Mouse (Mus musculus) hindbrain, embryonic 11.5 days (tissue): ENCODE measurements around the gene Plcg1. TPM values are rescaled to one million over a fixed set of nuclear protein-coding genes. Genes with fewer than 3 reads are reported as not detected.

Source experiments
- ATAC-seq: fragments of 200-750 bp; cut with Nextera tagmentation; 2 replicates; pipeline ENCODE4 v1.8.0; 2017; ENCODE audit warnings: mild to moderate bottlenecking, moderate TSS enrichment, moderate library complexity; ENCODE audit not compliant: low FRiP score
- DNase-seq: peaks from one replicate; pipeline ENCODE4 v3.0.0-alpha.2; 2015; ENCODE audit warnings: low spot score
- H3K27ac ChIP-seq: fragments of 300-500 bp; sonication (generic); 2 replicates; pipeline ENCODE4 v1.5.1; 2014; ENCODE audit warnings: mild to moderate bottlenecking, low read depth, low read length
- H3K27me3 ChIP-seq: fragments of 300-500 bp; sonication (generic); 2 replicates; pipeline ENCODE4 v1.6.1; 2014; ENCODE audit warnings: mild to moderate bottlenecking, low read length, moderate library complexity, mixed read lengths; ENCODE audit not compliant: control insufficient read depth, insufficient read depth
- H3K36me3 ChIP-seq: fragments of 300-500 bp; sonication (generic); 2 replicates; pipeline ENCODE4 v1.6.1; 2014; ENCODE audit warnings: mild to moderate bottlenecking, low read length, moderate library complexity, mixed read lengths; ENCODE audit not compliant: control insufficient read depth, insufficient read depth
- H3K4me1 ChIP-seq: fragments of 300-500 bp; sonication (generic); replicated peaks from 2 replicates; pipeline ENCODE4 v1.6.1; 2014; ENCODE audit warnings: low read length, mixed read lengths; ENCODE audit not compliant: control insufficient read depth, insufficient read depth
- H3K4me2 ChIP-seq: fragments of 300-500 bp; sonication (generic); replicated peaks from 2 replicates; pipeline ENCODE4 v1.6.1; 2014; ENCODE audit warnings: mild to moderate bottlenecking, low read depth, low read length
- H3K4me3 ChIP-seq: fragments of 300-500 bp; sonication (generic); 2 replicates; pipeline ENCODE4 v1.5.1; 2014; ENCODE audit warnings: low read depth, low read length
- H3K9ac ChIP-seq: fragments of 300-500 bp; sonication (generic); 2 replicates; pipeline ENCODE4 v1.6.1; 2014; ENCODE audit warnings: low read depth, low read length
- H3K9me3 ChIP-seq: fragments of 300-500 bp; sonication (generic); 2 replicates; pipeline ENCODE4 v1.6.1; 2016; ENCODE audit warnings: low read length; ENCODE audit not compliant: control insufficient read depth
- WGBS: fragments of 180-500 bp; shearing (Covaris S2); extraction: QIAGEN DNeasy Blood & Tissue Kit; methylation state at CpG from one replicate; pipeline ENCODE4 v1.1.7; 2014; 5-methylcytosine and 5-hydroxymethylcytosine counted together
- polyA plus RNA-seq: library from polyadenylated mRNA; unstranded; fragments of >200 nt; fragmentation: Nextera tagmentation; extraction: Ambion mirVana; gene quantifications from 2 replicates; pipeline ENCODE4 v1.2.1, GENCODE M21; 2014

The Plcg1 gene
- polyA plus RNA-seq, 1 experiment from 2014 or later, result 67.8 TPM

DNA sequence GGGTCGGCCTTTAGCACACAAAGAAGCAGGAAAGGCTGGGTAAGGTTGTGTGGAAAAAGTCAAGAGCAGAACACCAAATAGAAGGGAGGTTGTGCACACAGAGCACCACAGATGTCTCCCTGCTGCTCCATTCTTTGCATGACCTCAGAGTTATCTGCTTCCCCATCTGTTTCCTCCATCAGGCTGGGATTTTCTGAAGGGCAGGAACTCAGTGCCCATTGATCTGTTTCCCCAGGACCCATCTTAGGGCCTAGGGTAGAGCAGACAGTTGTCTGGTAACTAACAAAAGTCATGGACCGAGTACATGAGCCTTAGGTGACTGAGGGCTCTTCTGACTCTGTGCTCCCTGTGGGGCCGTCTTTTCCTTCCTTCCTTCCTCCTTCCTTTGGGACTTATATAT, 10.5 kb downstream of the Plcg1 start:
- Histone ChIP-seq H3K36me3 (no peaks in the 10 kb centered on the region), H3K4me2 (no peak overlapping the region), H3K4me3 (no peak overlapping the region), H3K27me3 (no peaks in the 10 kb centered on the region), H3K9me3 (no peaks in the 10 kb centered on the region), H3K27ac (no peak overlapping the region), H3K4me1 (0 out of 2 replicates have a peak, but pooled peaks cover 2% of the 10 kb centered on the region), H3K9ac (no peak overlapping the region)
- WGBS, result 83% methylated on average over 3 of the region's 3 CpGs
- ATAC-seq, result no peak
- no peak for DNase-seq

- H3K4me2 ChIP-seq, result no peak overlapping the region
- no peaks in the 10 kb centered on the region for H3K9me3 ChIP-seq
- 80% methylated on average over 1 of the region's 1 CpGs for WGBS
- ATAC-seq, result no peak
- H3K4me3 ChIP-seq, result no peak overlapping the region
- no peak for DNase-seq
- peak overlapping the region; percentile 33; the same call in 1 of the 2 replicates for H3K27ac ChIP-seq
- no peak overlapping the region for H3K9ac ChIP-seq
- H3K4me1 ChIP-seq, result 0 out of 2 replicates have a peak, but pooled peaks cover 2% of the 10 kb centered on the region
- no peaks in the 10 kb centered on the region for H3K36me3 ChIP-seq
- H3K27me3 ChIP-seq, result no peaks in the 10 kb centered on the region
Measured at GRCm38 (mm10) chr2:160742161-160742609, 11.1 kb downstream of the Plcg1 start.

DNA sequence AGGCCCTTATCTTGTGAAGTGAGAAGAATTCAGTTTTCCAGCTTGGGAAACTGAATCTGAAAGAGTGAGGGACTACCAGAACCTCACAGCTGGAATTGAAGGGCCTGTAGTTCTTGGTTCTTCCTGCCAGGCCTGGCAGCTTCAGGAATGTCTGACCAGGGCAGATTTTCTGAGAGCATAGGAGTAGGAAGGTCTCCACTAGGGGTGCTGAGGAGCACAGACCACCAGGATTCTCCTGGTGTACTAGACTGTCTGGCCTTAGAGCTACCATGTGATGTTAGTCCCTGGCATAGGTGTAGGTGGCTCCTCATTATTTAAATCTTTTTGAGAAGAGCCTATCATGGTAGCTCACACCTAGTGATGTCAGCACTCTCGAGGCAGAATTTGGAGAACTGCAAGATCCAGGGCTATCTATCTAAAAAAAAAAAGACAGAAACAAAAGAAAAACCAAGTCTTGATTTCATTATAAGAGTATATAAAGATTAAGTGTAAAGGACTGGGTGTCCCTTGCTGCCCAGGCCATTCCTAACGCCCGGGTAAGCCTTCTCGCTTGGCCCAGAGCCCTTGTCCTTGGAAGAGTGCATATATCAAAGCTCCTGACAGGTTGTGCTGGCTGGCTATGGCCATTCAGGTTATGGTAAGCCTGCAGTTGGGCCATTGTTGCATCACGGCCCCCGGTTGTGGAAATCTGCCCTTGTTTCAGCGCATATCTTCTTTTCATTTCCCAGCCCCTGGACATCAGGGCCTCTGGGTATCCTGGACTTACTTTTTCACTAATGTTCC, 13.1 kb downstream of the Plcg1 start:
- ATAC-seq (no peak), DNase-seq (peak; percentile 49)
- H3K27me3 ChIP-seq, result no peaks in the 10 kb centered on the region
- H3K4me2 ChIP-seq, result no peak overlapping the region
- H3K27ac ChIP-seq, result no peak overlapping the region
- no peak overlapping the region for H3K9ac ChIP-seq
- peaks cover 6% of the 10 kb centered on the region; the same call in 1 of the 2 replicates for H3K36me3 ChIP-seq
- H3K9me3 ChIP-seq, result no peaks in the 10 kb centered on the region
- 89% methylated on average over 7 of the region's 7 CpGs for whole genome bisulfite sequencing
- H3K4me1 ChIP-seq, result 0 out of 2 replicates have a peak, but pooled peaks cover 2% of the 10 kb centered on the region
- no peak overlapping the region for H3K4me3 ChIP-seq

- H3K4me3 ChIP-seq, result no peak overlapping the region
- no peaks in the 10 kb centered on the region for H3K9me3 ChIP-seq
- ATAC-seq (no peak), DNase-seq (no peak)
- no peaks in the 10 kb centered on the region for H3K27me3 ChIP-seq
- H3K9ac ChIP-seq, result no peak overlapping the region
- no peak overlapping the region for H3K4me2 ChIP-seq
- WGBS, result 88% methylated on average over 5 of the region's 5 CpGs
- 0 out of 2 replicates have a peak, but pooled peaks cover 2% of the 10 kb centered on the region for H3K4me1 ChIP-seq
- H3K27ac ChIP-seq, result no peak overlapping the region
- H3K36me3 ChIP-seq, result peaks cover 6% of the 10 kb centered on the region; the same call in 1 of the 2 replicates
Measured at GRCm38 (mm10) chr2:160744823-160745210, 13.7 kb downstream of the Plcg1 start.

DNA sequence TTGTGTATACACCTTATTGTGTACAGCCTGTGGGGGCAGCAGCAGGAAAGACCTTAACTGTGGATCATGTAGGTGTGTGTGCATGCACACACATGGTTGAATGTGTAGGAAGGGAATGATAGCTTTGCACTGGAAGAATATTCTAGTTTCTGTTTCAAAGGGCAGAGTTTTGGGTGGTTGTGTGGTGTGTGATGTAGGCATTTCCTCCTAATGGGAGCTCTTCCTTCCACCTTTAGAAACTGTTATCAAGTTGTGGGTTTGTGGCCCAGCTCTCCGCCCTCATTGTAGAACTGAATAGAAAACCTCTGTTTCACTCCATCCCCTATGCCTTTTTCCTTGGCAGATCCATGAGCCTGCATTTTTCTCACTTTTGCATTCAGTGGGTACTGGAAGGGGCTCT, 14.4 kb downstream of the Plcg1 start:
- Histone ChIP-seq H3K36me3 (peaks cover 6% of the 10 kb centered on the region; the same call in 1 of the 2 replicates), H3K27ac (no peak overlapping the region), H3K4me2 (no peak overlapping the region), H3K4me1 (no peaks in the 10 kb centered on the region), H3K4me3 (no peak overlapping the region), H3K9ac (no peak overlapping the region), H3K27me3 (no peaks in the 10 kb centered on the region), H3K9me3 (no peaks in the 10 kb centered on the region)
- ATAC-seq (no peak), DNase-seq (no peak)
- WGBS, result 96% methylated on average over 1 of the region's 1 CpGs

DNA sequence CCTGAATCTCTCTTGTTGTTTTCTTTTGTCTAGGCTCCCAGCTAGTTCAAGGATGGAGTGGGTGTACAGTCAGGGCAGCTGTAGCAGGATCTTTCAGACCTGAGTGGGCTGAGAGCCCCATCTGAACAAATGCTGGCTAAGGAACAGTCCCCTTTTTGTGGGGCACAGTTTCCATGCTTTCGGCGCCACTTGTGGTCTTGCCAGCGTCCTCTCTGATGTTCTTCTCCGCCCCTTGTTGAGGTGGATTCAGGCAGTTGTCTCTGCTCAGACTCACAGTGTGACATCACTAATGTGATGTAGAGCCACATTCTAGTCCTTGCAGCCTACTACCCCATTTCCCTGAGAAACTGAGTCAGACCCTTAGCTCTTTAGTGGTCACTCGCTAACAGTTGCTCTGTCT, 15.5 kb downstream of the Plcg1 start:
- Histone ChIP-seq H3K36me3 (peaks cover 9% of the 10 kb centered on the region; the same call in 1 of the 2 replicates), H3K27ac (no peak overlapping the region), H3K9me3 (no peaks in the 10 kb centered on the region), H3K4me3 (no peak overlapping the region), H3K4me2 (no peak overlapping the region), H3K4me1 (no peaks in the 10 kb centered on the region), H3K27me3 (no peaks in the 10 kb centered on the region), H3K9ac (no peak overlapping the region)
- DNase-seq (no peak), ATAC-seq (no peak)
- WGBS, result 97% methylated on average over 5 of the region's 5 CpGs

DNA sequence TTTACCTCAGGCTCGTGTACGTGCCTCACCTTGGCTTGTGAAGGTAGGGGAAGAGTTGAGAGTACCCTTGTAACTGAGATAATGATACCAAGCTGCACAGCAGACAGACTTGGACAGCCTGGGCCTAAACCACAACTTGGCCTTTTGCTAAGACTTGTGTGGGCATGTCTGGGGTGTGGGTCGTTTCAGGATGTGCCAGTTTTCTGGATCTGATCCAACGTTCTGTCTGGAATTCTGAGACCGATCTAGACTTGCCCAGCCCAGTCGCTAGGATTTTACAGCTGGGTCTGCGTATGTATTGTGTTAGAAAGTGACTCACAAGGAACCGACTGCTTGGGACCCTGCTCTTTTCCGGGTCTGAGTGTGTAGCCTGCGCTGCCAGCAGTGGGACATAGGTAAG, 16.0 kb downstream of the Plcg1 start:
- Histone ChIP-seq H3K27me3 (no peaks in the 10 kb centered on the region), H3K27ac (no peak overlapping the region), H3K4me3 (no peak overlapping the region), H3K9me3 (no peaks in the 10 kb centered on the region), H3K4me2 (no peak overlapping the region), H3K36me3 (peaks cover 10% of the 10 kb centered on the region; the same call in 1 of the 2 replicates), H3K4me1 (no peaks in the 10 kb centered on the region), H3K9ac (no peak overlapping the region)
- 95% methylated on average over 10 of the region's 10 CpGs for WGBS
- DNase-seq, result no peak
- ATAC-seq, result no peak

DNA sequence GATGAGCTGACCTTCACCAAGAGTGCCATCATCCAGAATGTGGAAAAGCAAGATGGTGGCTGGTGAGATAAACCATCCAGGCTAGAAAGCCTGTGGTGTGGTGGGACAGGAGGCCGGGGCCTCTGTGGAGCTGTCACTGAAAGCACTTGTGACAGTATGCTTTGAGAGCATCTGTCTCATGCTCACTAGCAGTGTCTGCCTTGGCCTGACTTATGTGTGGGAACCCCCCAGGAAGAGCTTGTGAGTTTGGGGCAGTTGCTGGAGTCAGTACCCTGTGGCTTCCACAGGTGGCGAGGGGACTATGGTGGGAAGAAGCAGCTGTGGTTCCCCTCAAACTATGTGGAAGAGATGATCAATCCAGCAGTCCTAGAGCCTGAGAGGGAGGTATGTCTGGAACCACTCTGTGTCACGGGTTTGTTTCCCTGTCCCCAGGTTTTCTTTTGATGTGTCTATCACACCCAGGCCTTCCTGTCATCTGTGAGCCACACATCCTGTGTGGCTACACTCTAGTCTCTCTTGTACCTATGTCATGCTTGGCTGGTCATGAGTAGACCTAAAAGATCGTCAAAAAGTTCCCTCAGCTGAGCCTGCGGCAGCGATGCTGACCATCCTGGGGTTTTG, 25.6 kb downstream of the Plcg1 start:
- Histone ChIP-seq H3K27ac (no peak overlapping the region), H3K4me1 (no peaks in the 10 kb centered on the region), H3K27me3 (no peaks in the 10 kb centered on the region), H3K4me3 (no peak overlapping the region), H3K9me3 (no peaks in the 10 kb centered on the region), H3K4me2 (no peak overlapping the region), H3K9ac (no peak overlapping the region), H3K36me3 (peaks cover 29% of the 10 kb centered on the region)
- WGBS, result 90% methylated on average over 6 of the region's 6 CpGs
- no peak for DNase-seq
- no peak for ATAC-seq
